Mouse (Mus musculus) left cerebral cortex, postnatal 14 days (tissue): ENCODE results near the gene Msi1. TPM values are rescaled to one million over a fixed set of nuclear protein-coding genes. Genes with fewer than 3 reads are reported as not detected.

Source experiments
- total RNA-seq, 2 experiments: library from RNA; stranded (reverse); gene quantifications; 2 replicates each; pipeline ENCODE4 v1.2.3; 2021

Gene Msi1
- total RNA-seq, 2 experiments from 2014 or later, result 45.4 to 54.0 TPM

Other genes with a start within 250 kb of the Msi1 start
- 100 to 1,000 TPM; 179 to 209 TPM for gene Cabp1, start 235.2 kb upstream of the Msi1 start, total RNA-seq
- 10 to 100 TPM; 59.5 to 75.8 TPM for gene Pop5, start 193.8 kb upstream of the Msi1 start, total RNA-seq
- gene Rnf10, start 156.7 kb upstream of the Msi1 start, total RNA-seq, result 100 to 1,000 TPM; 244 to 283 TPM
- 10 to 100 TPM; 38.2 to 38.8 TPM for gene Coq5, start 149.9 kb upstream of the Msi1 start, total RNA-seq
- gene Dynll1, start 128.6 kb upstream of the Msi1 start, total RNA-seq, result 100 to 1,000 TPM; 770 to 772 TPM
- 10 to 100 TPM; 73.4 to 75.5 TPM for gene Srsf9, start 102.4 kb upstream of the Msi1 start, total RNA-seq
- 10 to 100 TPM; 22.4 to 23.3 TPM for gene Gatc, start 88.4 kb upstream of the Msi1 start, total RNA-seq
- 10 to 100 TPM; 28.2 to 32.4 TPM for gene Triap1, start 88.4 kb upstream of the Msi1 start, total RNA-seq
- 100 to 1,000 TPM; 838 to 857 TPM for gene Cox6a1, start 80.6 kb upstream of the Msi1 start, total RNA-seq
- not detected for gene Pla2g1b, start 36.7 kb downstream of the Msi1 start, total RNA-seq
- gene Sirt4, start 55.1 kb downstream of the Msi1 start, total RNA-seq, result 10 to 100 TPM; 27.4 to 27.7 TPM
- 10 to 100 TPM; 20.8 to 22.1 TPM for gene Pxn, start 77.1 kb downstream of the Msi1 start, total RNA-seq
- gene Rplp0, start 129.9 kb downstream of the Msi1 start, total RNA-seq, result 100 to 1,000 TPM; 286 to 303 TPM
- 10 to 100 TPM; 64.0 to 69.7 TPM for gene Gcn1l1, start 135.7 kb downstream of the Msi1 start, total RNA-seq
- gene Rab35, start 202.3 kb downstream of the Msi1 start, total RNA-seq, result 10 to 100 TPM; 85.5 to 86.3 TPM